Mouse (Mus musculus): Measurements from ENCODE around the gene Gm8011.
"Not testable (repeated sequence)": the region's sequence is repeated elsewhere in the genome, so short reads cannot be mapped to it uniquely, and the experiment has no call there.

Gene Gm8011

DNA sequence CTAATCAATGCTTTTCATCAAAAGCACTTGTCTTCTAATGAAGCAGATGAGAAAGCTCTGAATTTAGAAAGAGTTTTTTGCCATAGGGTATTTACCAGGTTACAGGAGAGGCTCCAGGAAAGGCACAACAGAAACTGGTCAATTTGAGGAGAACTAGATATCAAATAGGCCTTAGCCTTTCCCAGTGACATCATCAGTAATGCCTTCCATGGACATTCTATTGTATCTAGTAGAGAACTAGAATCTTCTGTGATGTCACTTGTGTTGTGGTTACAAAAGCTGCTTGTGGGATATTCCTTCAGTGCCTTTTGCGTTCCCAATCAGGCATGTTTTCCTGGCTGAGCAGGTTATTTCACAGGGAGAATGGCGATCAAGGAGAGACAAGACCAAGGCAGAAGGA is at the start of gene Gm8011:
Gm8011 (plus strand) TSS at position 301 of the 400 bp plus-strand sequence.
- DNase-seq: not testable (repeated sequence)

DNA sequence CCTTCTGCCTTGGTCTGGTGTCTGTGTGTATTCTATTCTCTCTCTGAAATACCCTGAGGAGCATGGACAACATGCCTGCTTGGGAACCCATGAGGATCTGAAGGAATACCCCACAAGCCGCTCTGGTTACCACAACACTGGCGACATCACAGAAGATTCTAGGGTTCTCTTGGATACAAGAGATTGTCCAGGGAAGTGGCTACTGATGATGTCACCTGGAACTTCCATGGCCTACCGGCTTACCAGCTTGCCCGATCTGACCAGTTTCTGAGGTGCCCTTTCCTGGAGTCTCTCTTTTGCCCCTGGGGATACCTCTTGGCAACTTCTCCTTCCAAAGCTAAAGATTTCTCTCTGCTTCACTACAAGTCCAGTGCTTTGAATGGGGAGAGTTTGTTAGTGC is 24.1 kb upstream of the Gm8011 start, which contains the start of gene Gm8005:
Gm8005 (minus strand) TSS at position 101 of the 400 bp plus-strand sequence.
- not testable (repeated sequence) for DNase-seq

- not testable (repeated sequence) for DNase-seq
These were observed 38.6 kb downstream of the Gm8011 start, which contains the start of gene Gm8020 for GRCm38 (mm10) chr14:42502249-42502648. Gene Gm8020 (minus strand): TSS chr14:42502349.

Data from thymus, adult 18-20 months (tissue).